Mouse (Mus musculus) myocyte (in vitro differentiated cells): ENCODE data around the gene Cap2.

Experiments used
- MYOD1 ChIP-seq, 3 experiments: IDR thresholded peaks; one replicate each; pipeline ENCODE4 v1.6.1; 2011; ENCODE audit warnings: control low read depth in 2 of 3, low read depth in 2 of 3, mild to moderate bottlenecking in 2 of 3, moderate library complexity in 1 of 3; ENCODE audit not compliant: insufficient read length in 2 of 3, control insufficient read depth in 1 of 3
- POLR2A ChIP-seq: IDR thresholded peaks from one replicate; pipeline ENCODE4 v1.6.1; 2011; ENCODE audit warnings: low read depth, mild to moderate bottlenecking, control low read depth, moderate library complexity; ENCODE audit not compliant: insufficient read length
- TCF12 ChIP-seq: IDR thresholded peaks from one replicate; pipeline ENCODE4 v1.6.1; 2011; ENCODE audit warnings: mild to moderate bottlenecking, control low read depth; ENCODE audit not compliant: poor library complexity, insufficient read depth, severe bottlenecking
- TCF3 ChIP-seq: IDR thresholded peaks from one replicate; pipeline ENCODE4 v1.6.1; 2011; ENCODE audit warnings: low read depth, control low read depth; ENCODE audit not compliant: insufficient read length
- USF1 ChIP-seq: IDR thresholded peaks from one replicate; pipeline ENCODE4 v1.6.1; 2011; ENCODE audit warnings: low read depth, mild to moderate bottlenecking, control low read depth, moderate library complexity

DNA sequence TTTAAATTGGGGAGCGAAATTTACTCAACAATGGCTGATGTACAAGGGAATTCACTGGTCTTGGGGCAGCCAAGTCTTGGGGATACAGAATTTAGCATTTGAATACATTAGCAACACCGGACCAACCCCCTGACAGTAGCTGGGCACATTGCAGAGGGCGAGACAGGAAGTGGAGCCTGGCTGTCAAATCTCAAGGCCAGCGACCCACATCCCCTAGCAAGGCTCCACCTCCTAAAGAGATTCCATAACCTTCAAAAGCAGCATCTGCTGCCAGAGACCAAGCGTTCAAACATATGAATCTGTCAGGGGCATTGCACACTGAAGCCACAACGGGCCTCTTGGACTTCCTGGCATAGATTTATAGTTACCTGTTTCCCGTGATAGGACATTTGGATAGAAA lies 150.2 kb downstream of the Cap2 start:
- TF ChIP-seq MYOD1 (IDR thresholded peaks at IDR 0.05; ENCODE audit: control insufficient read depth in 1 of 3, insufficient read length in 2 of 3, low read depth in 2 of 3), result no peak
- no peak for TF ChIP-seq TCF3
- no peak for TF ChIP-seq TCF12
- TF ChIP-seq POLR2A, result no peak
- TF ChIP-seq USF1, result no peak
